Mouse (Mus musculus) gastrocnemius, postnatal 14 days (tissue): ENCODE measurements around the gene Ermap. TPM values are rescaled to one million over a fixed set of nuclear protein-coding genes. Genes with fewer than 3 reads are reported as not detected.
A peak's percentile ranks its signal among the peaks of the same experiment; 100 is the strongest.

Experiments used
- DNase-seq: peaks from one replicate; pipeline ENCODE4 v3.0.0; 2021; ENCODE audit warnings: mixed read lengths
- intact Hi-C: fragments of 180-260 bp; cut with DNase I; formaldehyde crosslinking; loops from one replicate; pipeline ENCODE4 v1.15.1; 2025; ENCODE audit warnings: low total_unique reads
- microRNA-seq, 2 experiments: library from miRNA; unstranded; fragments of <30 nt; microRNA quantifications; one replicate each; pipeline ENCODE4 v1.2.0; 2021
- total RNA-seq, 2 experiments: library from RNA; stranded (reverse); gene quantifications; 2 replicates each; pipeline ENCODE4 v1.2.3; 2021

Gene Ermap
- total RNA-seq, 2 experiments from 2014 or later = 0.13 TPM; not detected in 1

- peak; percentile 62 for DNase-seq
- intact Hi-C loops = no loop called here
Observed at GRCm38 (mm10) chr4:119142230-119142871, 47.5 kb downstream of the Ermap start.

GRCm38 (mm10) chr4:119141191-119141590 lies 48.6 kb downstream of the Ermap start:
- intact Hi-C loops = no loop called here
- no peak for DNase-seq

- no peak for DNase-seq
- intact Hi-C loops = no loop called here
Observed at GRCm38 (mm10) chr4:119140126-119140525, 49.7 kb downstream of the Ermap start.

GRCm38 (mm10) chr4:119138776-119139175 lies 51.0 kb downstream of the Ermap start:
- DNase-seq = no peak
- intact Hi-C loops = no loop called here

- peak; percentile 49 for DNase-seq
- intact Hi-C loops = no loop called here
Observed at GRCm38 (mm10) chr4:119138171-119138570, 51.6 kb downstream of the Ermap start.

DNA sequence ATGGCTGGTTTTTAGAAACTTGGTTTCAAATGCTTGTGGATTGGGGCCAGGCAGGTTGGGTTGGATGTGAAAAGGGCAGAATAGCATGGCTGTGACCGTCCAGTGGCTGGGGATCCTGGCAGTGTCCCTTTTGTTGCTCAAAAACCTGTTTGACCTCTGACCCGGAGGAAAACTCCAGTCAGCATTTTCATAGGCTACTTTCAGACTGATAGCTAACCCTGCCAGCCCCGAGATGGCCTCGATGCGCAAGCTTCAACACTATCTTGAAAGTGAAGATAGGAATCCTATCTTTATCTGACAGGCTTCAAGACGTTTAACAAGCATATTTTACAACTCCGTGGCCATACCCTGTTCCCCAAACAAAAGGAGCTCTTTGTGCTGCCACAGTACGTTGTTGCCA lies 52.5 kb downstream of the Ermap start:
- intact Hi-C loops = no loop called here
- no peak for DNase-seq

- DNase-seq = no peak
- intact Hi-C loops = no loop called here
Observed at GRCm38 (mm10) chr4:119133860-119134259, 56.0 kb downstream of the Ermap start.

DNA sequence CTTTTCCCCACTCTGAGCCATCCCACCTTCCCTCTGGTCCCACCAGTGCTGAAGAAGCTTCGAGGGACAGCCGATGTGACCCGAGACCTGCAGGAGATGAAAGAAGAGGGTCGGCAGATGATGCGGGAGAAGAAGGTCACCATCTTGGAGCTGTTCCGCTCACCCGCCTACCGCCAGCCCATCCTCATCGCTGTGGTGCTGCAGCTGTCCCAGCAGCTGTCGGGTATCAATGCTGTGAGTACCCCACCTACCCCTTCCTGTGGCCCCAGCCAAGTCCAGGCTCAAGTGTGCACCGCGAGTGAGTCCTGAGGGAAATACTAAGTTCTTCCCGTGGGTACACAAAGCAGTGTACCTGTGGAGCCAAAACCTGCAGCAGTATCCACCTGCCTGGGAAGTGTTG lies 56.5 kb downstream of the Ermap start:
- no peak for DNase-seq
- intact Hi-C loops = no loop called here

DNA sequence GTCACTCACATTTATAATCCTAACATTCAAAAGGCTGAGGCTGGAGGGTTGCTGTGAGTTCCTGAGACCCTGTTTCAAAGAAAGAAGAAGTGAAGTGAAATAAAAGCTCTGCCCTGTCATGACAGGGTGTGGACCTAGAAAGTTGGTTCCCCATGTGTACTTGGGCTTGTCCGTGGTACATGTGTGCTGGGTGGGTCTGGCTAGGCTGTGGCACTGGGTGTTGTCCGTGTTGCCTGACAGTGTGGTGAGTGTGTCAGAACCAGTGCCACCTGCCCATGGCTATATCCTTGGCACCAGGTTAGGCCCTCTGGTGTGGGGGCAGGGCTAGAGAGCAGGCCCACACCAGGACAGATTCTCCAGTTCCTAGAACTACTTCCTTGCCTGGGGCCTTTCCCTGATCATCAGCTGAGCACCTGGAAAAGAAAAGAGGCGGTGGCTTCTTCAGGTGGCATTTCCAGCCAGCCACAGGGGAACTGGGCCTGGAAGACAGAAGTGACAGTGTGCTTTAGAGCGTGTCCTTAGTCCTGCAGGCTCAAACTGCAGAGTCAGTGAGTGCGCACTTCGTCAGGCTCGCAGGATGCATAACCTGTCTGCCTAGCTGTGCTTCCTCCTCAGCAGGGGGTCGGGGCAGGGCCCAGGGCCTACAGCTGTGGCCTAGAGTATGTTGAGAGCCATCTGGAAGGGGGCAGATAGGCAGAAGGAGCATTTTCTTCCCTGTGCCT lies 58.5 kb downstream of the Ermap start:
- intact Hi-C loops = no loop called here
- no peak for DNase-seq

DNA sequence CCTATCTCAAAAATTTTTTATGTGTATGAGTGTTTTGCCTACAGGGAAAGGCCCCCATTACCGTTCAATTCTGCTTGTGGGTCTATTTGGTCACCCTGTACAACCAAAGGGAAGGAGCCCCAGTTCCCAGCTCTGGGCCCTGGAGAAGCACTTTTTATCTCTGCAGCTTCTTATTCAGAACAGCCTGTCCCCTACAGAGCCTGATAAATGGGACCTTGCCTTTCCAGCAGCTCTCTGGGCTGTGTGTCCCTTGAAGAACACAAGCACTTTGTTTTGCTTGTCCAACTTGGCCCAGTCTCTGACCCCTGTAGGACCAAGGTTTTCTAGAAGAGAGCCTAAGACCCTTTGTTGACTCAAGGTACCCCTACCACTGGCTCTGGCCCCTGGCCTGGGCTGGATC lies 60.7 kb downstream of the Ermap start:
- intact Hi-C loops = no loop called here
- no peak for DNase-seq

GRCm38 (mm10) chr4:119128547-119128946 lies 61.3 kb downstream of the Ermap start:
- intact Hi-C loops = no loop called here

DNA sequence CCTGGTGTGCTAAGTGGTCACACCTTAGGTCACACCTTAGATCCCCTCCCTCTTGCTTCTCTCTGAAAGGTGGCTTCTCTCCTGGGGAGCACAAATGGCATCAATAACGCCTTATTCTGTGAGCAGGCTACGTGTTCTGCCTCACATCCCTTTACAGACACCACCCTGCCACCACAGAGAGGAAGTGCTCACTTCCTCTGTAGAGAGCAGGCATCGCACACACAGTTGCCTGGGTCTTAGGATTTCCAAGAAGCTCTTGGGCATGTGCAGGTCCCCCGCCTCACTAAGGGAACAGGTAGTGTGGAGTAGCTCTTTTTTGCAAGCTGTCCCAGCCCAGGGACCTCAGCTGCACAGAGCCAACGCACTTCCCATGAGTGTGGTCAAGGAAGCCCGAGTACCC lies 62.6 kb downstream of the Ermap start:
- DNase-seq = no peak
- intact Hi-C loops = no loop called here

More at GRCm38 (mm10) chr4:119128547-119128946, 61.3 kb downstream of the Ermap start:
- DNase-seq = no peak

GRCm38 (mm10) chr4:119125577-119126270 lies 64.1 kb downstream of the Ermap start:
- no peak for DNase-seq
- intact Hi-C loops = no loop called here

Small RNA genes lying within 50 kb of the gene (microRNA-seq; reads per million reads assigned to microRNA genes)
- gene Mir1957a = 0 reads per million in 2 experiments

Other genes starting within 250 kb of the Ermap start
- under 1 TPM; 0.23 to 0.73 TPM for gene Lao1, start 228.4 kb downstream of the Ermap start, total RNA-seq
- 1 to 10 TPM; 4.8 to 6.6 TPM for gene Slc2a1, start 81.3 kb downstream of the Ermap start, total RNA-seq
- 10 to 100 TPM in 1 of 2 experiments, 1 to 10 TPM in 1; 9.3 to 13.5 TPM for gene Zfp691, start 15.8 kb downstream of the Ermap start, total RNA-seq
- 10 to 100 TPM; 24.7 to 26.0 TPM for gene Svbp, start 5.3 kb upstream of the Ermap start, total RNA-seq
- not detected for gene Tmem269, start 28.2 kb upstream of the Ermap start, total RNA-seq
- 10 to 100 TPM; 17.8 to 20.7 TPM for gene AU022252, start 42.7 kb upstream of the Ermap start, total RNA-seq
- gene P3h1, start 42.9 kb upstream of the Ermap start, total RNA-seq = 10 to 100 TPM; 17.4 to 18.2 TPM
- 10 to 100 TPM in 1 of 2 experiments, 1 to 10 TPM in 1; 6.2 to 16.8 TPM for gene Cldn19, start 65.4 kb upstream of the Ermap start, total RNA-seq
- gene Ybx1, start 104.6 kb upstream of the Ermap start, total RNA-seq = 100 to 1,000 TPM; 494 to 519 TPM
- gene Ppih, start 130.5 kb upstream of the Ermap start, total RNA-seq = 10 to 100 TPM in 1 of 2 experiments, 1 to 10 TPM in 1; 9.9 to 10.4 TPM
- gene Ccdc30, start 225.5 kb upstream of the Ermap start, total RNA-seq = under 1 TPM in 1 of 2 experiments, not detected in 1; 0.33 TPM
- gene Ppcs, start 232.4 kb upstream of the Ermap start, total RNA-seq = 1 to 10 TPM; 4.1 to 4.8 TPM
- under 1 TPM in 1 of 2 experiments, not detected in 1; 0.20 TPM for gene Zmynd12, start 232.8 kb upstream of the Ermap start, total RNA-seq